Mouse (Mus musculus): ENCODE results near the gene Ndc1.

GRCm38 (mm10) chr4:107442288-107442687 is 74.7 kb downstream of the Ndc1 start:
- TF ChIP-seq CTCF (IDR thresholded peaks at IDR 0.05; ENCODE audit: borderline replicate concordance, control insufficient read depth, extremely low read depth, insufficient read depth, low read length, poor library complexity) (no peak), POLR2A (IDR thresholded peaks at IDR 0.05; ENCODE audit: control insufficient read depth, extremely low read depth, insufficient read depth, low read length, poor library complexity) (no peak)

Measured in thymus, adult 2 months (tissue).